Mouse (Mus musculus): ENCODE data around the gene Nrip2.

GRCm38 (mm10) chr6:128355726-128356416 is 43.2 kb upstream of the Nrip2 start, which contains the start of gene Tulp3:
- TF ChIP-seq CTCF (IDR thresholded peaks at IDR 0.05; ENCODE audit: control insufficient read depth, insufficient read depth, insufficient read length) = no peak
- TF ChIP-seq FOSL1 (IDR thresholded peaks at IDR 0.05; ENCODE audit: insufficient read depth, low read length, poor library complexity, severe bottlenecking) = no peak
- TF ChIP-seq MAX (IDR thresholded peaks at IDR 0.05) = no peak
- TF ChIP-seq USF1 (IDR thresholded peaks at IDR 0.05; ENCODE audit: low read depth) = no peak
- TF ChIP-seq MYOD1 (IDR thresholded peaks at IDR 0.05; ENCODE audit: control insufficient read depth, insufficient read length, low read depth) = no peak
- TF ChIP-seq MYOG (IDR thresholded peaks at IDR 0.05; ENCODE audit: control insufficient read depth, extremely low read depth, insufficient read length) = no peak

Data from C2C12 (cell line).